ENCODE assay signal across 30 mouse cellular contexts in the genomic region with DNA sequence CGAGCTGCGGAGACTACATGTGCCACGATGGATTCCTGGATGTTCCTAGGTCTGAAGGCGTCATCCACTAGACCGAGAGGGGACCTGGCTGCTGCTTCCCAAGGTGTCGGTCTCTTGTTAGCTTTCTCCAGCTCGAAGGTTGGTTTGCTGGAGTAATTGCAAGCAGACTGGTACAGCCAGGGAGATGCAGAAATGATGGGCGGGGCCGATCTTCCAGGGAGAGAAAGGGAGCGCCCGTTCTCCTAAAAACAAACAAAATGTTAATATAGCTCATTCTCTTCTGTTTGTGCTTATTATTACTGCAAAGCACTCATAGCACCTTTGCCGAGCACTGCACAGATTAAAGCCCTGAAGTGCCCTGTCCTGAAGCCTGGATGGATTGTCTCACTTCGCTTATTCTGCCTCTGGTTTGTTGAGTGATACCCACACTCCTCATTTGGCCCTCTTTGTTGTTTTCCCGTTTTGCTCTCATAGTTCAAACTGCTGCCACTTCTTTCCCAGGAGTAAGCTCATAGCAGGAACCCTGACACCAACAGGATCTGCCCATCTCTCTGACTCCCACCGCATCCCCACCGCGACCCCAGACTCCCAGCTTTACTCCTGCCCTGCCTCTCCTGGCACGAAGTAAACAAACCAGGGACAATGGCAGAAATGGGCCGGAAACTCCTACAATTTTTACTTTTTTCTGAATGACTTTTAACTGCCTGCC. TPM values are rescaled to one million over a fixed set of nuclear protein-coding genes. Genes with fewer than 3 reads are reported as not detected.
A peak's percentile ranks its signal among the peaks of the same experiment; 100 is the strongest.
DNase-seq lines count a peak whose midpoint lies in the region; ATAC-seq and TF ChIP-seq lines count a peak whose summit lies in the region.
"Had no signal": no experiment of that assay in that cellular context is flagged by ENCODE, and none has a peak within 500 bp of the region (broad histone marks: within the 10 kb centered on the region; RNA-seq: fewer than 3 reads in every experiment).

No protein-coding gene starts in this region.

- no peaks in the 10 kb centered on the region for H3K27me3 ChIP-seq in heart, embryonic 10.5 days (ENCODE audit: insufficient read depth, poor library complexity, severe bottlenecking)
- H3K27me3 ChIP-seq in kidney, adult 2 months (replicated peaks; ENCODE audit: control insufficient read depth, insufficient read depth, low read length): no peaks in the 10 kb centered on the region
- no peaks in the 10 kb centered on the region for H3K27me3 ChIP-seq in stomach, embryonic 15.5 days (replicated peaks)
- H3K27me3 ChIP-seq: embryonic facial prominence, embryonic 12.5 days; embryonic facial prominence, embryonic 15.5 days; heart, embryonic 12.5 days; heart, embryonic 15.5 days; hindbrain, embryonic 12.5 days; hindbrain, embryonic 15.5 days had no signal

- no peak for TF ChIP-seq POLR2A in kidney, adult 2 months (IDR thresholded peaks at IDR 0.05; ENCODE audit: low read depth, low read length)

- no peak overlapping the region for H3K4me2 ChIP-seq in stomach, embryonic 15.5 days
- H3K4me2 ChIP-seq: embryonic facial prominence, embryonic 12.5 days; embryonic facial prominence, embryonic 15.5 days; heart, embryonic 12.5 days; heart, embryonic 15.5 days; hindbrain, embryonic 12.5 days; hindbrain, embryonic 15.5 days had no signal

- peak; percentile 61 for DNase-seq in heart, embryonic 10.5 days (ENCODE audit: low spot score)
- no peak for DNase-seq in heart, postnatal 25 days (ENCODE audit: low spot score)
- DNase-seq in kidney, adult 2 months: no peak
- no peak for DNase-seq in kidney, adult 9 months
- DNase-seq in urinary bladder, postnatal 25 days (ENCODE audit: low spot score): no peak
- no peak for DNase-seq in left cerebral cortex, postnatal 36 days (ENCODE audit: low spot score in 2 of 2)
- DNase-seq: adrenal gland, adult 2 months; adrenal gland, postnatal 14 days; cerebellum, adult 11 months; cerebellum, adult 2 months; cerebellum, adult 9-11 months; cerebellum, postnatal 25 days; forebrain, postnatal 0 days; gastrocnemius, postnatal 10 days; gastrocnemius, postnatal 36 days; heart, postnatal 14 days had no signal

- H3K9ac ChIP-seq in stomach, embryonic 15.5 days: no peak overlapping the region
- H3K9ac ChIP-seq: embryonic facial prominence, embryonic 12.5 days; embryonic facial prominence, embryonic 15.5 days; forebrain, postnatal 0 days; heart, embryonic 12.5 days; heart, embryonic 15.5 days; hindbrain, embryonic 12.5 days; hindbrain, embryonic 15.5 days had no signal

- 79% methylated on average over 19 of the region's 19 CpGs for WGBS in heart, embryonic 10.5 days
- WGBS in kidney, adult 2 months: 72% methylated on average over 19 of the region's 19 CpGs
- WGBS in stomach, embryonic 15.5 days: 64% methylated on average over 19 of the region's 19 CpGs

- intact Hi-C loops in heart, postnatal 25 days (cut with DNase I): no loop called here
- intact Hi-C loops in left cerebral cortex, postnatal 36 days (cut with DNase I): no loop called here

- H3K4me1 ChIP-seq in heart, embryonic 10.5 days: peaks cover 19% of the 10 kb centered on the region; the same call in 1 of the 2 replicates
- H3K4me1 ChIP-seq in kidney, adult 2 months (ENCODE audit: control insufficient read depth, insufficient read depth, low read length): peaks cover 2% of the 10 kb centered on the region; the same call in 1 of the 2 replicates
- H3K4me1 ChIP-seq in stomach, embryonic 15.5 days: no peaks in the 10 kb centered on the region
- H3K4me1 ChIP-seq: embryonic facial prominence, embryonic 12.5 days; hindbrain, embryonic 12.5 days; hindbrain, embryonic 15.5 days had no signal

- no peak for ATAC-seq in stomach, embryonic 15.5 days (ENCODE audit: insufficient read depth, low FRiP score, low read depth)
- ATAC-seq: CD4-positive, CD25-positive, alpha-beta regulatory T cell, adult 4 months had no signal

- H3K36me3 ChIP-seq in heart, embryonic 10.5 days: no peaks in the 10 kb centered on the region
- no peaks in the 10 kb centered on the region for H3K36me3 ChIP-seq in kidney, adult 2 months (ENCODE audit: control insufficient read depth, insufficient read depth, low read length)
- no peaks in the 10 kb centered on the region for H3K36me3 ChIP-seq in stomach, embryonic 15.5 days
- H3K36me3 ChIP-seq: embryonic facial prominence, embryonic 12.5 days; embryonic facial prominence, embryonic 15.5 days; heart, embryonic 12.5 days; heart, embryonic 15.5 days; hindbrain, embryonic 12.5 days; hindbrain, embryonic 15.5 days had no signal

- peak overlapping the region; percentile 19; the same call in 1 of the 2 replicates for H3K27ac ChIP-seq in heart, embryonic 10.5 days
- peak overlapping the region; percentile 9; the same call in 1 of the 2 replicates for H3K27ac ChIP-seq in kidney, adult 2 months (ENCODE audit: insufficient read depth, low read depth, low read length)
- peak overlapping the region; percentile 36 for H3K27ac ChIP-seq in stomach, embryonic 15.5 days
- H3K27ac ChIP-seq: embryonic facial prominence, embryonic 12.5 days; embryonic facial prominence, embryonic 15.5 days; hindbrain, embryonic 12.5 days; hindbrain, embryonic 15.5 days had no signal

- TF ChIP-seq CTCF in kidney, adult 2 months (conservative IDR thresholded peaks at IDR 0.05; ENCODE audit: insufficient read depth, insufficient read length, low read depth, low read length): no peak

- H3K9me3 ChIP-seq in heart, embryonic 10.5 days: no peaks in the 10 kb centered on the region
- no peaks in the 10 kb centered on the region for H3K9me3 ChIP-seq in stomach, embryonic 15.5 days
- H3K9me3 ChIP-seq: embryonic facial prominence, embryonic 12.5 days; embryonic facial prominence, embryonic 15.5 days; heart, embryonic 12.5 days; heart, embryonic 15.5 days; hindbrain, embryonic 12.5 days; hindbrain, embryonic 15.5 days had no signal

- H3K4me3 ChIP-seq in heart, embryonic 10.5 days: no peak overlapping the region
- no peak overlapping the region for H3K4me3 ChIP-seq in kidney, adult 2 months (ENCODE audit: insufficient read depth, low read depth, low read length)
- no peak overlapping the region for H3K4me3 ChIP-seq in stomach, embryonic 15.5 days (replicated peaks)
- H3K4me3 ChIP-seq: embryonic facial prominence, embryonic 12.5 days; embryonic facial prominence, embryonic 15.5 days; heart, embryonic 12.5 days; heart, embryonic 15.5 days; hindbrain, embryonic 12.5 days; hindbrain, embryonic 15.5 days had no signal

RNA-seq across cellular contexts. Expression of a gene that starts 45.4 kb away (rescaled TPM):
- 24.0 and 70.2 TPM in 2 replicates for polyA plus RNA-seq in heart, embryonic 10.5 days (2016; fragmentation: Nextera tagmentation; extraction: Ambion mirVana)
- 1,000 to 10,000 TPM; 2,092 to 2,205 TPM for total RNA-seq in heart, postnatal 25 days (2021)
- 3.8 TPM in 1 of 2 replicates, not detected in the other for polyA plus RNA-seq in kidney, adult 2 months (2012; rRNA removed)
- polyA plus RNA-seq in stomach, embryonic 15.5 days (2015; fragmentation: Nextera tagmentation; extraction: Ambion mirVana): 0.95 and 1.2 TPM in 2 replicates
- under 1 TPM; 0.27 to 0.68 TPM for total RNA-seq in left cerebral cortex, postnatal 36 days (2021)
- total RNA-seq: adrenal gland, postnatal 14 days; common myeloid progenitor, adult 5-6 weeks; granulocyte monocyte progenitor cell, adult 5-6 weeks; hematopoietic stem cell, adult 5-6 weeks; MEL had no signal
- polyA plus RNA-seq: adrenal gland, adult 2 months; forebrain, embryonic 11.5 days; forebrain, embryonic 14.5 days; forebrain, postnatal 0 days had no signal
